Mouse (Mus musculus) adrenal gland, adult (tissue): ENCODE measurements around the gene Pkd2.

Experiments used
- DNase-seq, 2 experiments: peaks; one replicate each; pipeline ENCODE4 v3.0.0; 2022 to 2023; ENCODE audit warnings: low spot score in 1 of 2; ENCODE audit not compliant: inconsistent age in 2 of 2

The Pkd2 gene

GRCm38 (mm10) chr5:104465279-104465678, 6.0 kb downstream of the Pkd2 start:
- DNase-seq, result peak; percentile 60 to 83

DNA sequence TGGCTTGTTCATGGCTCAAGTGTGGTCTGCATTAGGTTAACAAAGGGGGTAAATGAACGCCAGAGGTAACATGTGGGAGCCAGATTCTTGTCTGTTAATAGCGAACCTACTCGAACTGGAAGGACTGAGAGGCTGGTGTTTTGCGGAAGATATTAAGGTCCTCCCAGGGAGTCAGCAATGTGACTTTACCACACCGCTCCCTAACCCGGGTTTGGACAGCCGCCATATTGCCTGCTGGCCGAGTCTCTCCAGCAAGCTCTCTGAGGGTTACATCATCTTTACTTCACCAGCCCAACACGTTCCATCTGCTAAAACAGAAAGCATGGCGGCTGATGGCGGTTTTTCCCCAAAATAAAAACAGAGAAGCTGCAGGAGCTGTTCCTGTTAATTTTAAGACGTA, 6.5 kb downstream of the Pkd2 start:
- peak in 1 of 2 experiments; percentile 56 for DNase-seq

GRCm38 (mm10) chr5:104466816-104467215, 7.6 kb downstream of the Pkd2 start:
- no peak for DNase-seq

- no peak for DNase-seq
Measured at GRCm38 (mm10) chr5:104468586-104468985, 9.3 kb downstream of the Pkd2 start.

DNA sequence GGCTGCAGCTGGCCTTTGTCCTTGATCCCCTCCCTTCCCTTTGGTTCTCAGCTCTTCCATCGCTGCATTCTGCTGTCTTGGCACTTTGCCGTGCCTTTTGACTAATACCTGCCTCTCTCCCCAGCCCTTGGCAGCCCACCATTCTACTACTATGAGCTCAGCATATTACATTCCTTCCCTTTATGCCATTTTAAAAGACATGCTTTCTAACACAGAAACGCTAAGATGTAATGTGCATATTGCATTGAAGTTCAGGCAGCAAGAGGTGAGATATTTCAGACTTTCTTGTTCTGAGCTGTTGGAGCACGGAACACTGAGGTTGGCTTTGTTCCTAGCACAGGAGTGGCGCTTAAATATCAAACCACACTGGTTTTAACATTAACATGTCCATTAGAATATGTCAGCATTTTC, 11.7 kb downstream of the Pkd2 start:
- DNase-seq, result peak; percentile 43 to 60

GRCm38 (mm10) chr5:104472371-104472770, 13.1 kb downstream of the Pkd2 start:
- DNase-seq, result peak in 1 of 2 experiments; percentile 58

DNA sequence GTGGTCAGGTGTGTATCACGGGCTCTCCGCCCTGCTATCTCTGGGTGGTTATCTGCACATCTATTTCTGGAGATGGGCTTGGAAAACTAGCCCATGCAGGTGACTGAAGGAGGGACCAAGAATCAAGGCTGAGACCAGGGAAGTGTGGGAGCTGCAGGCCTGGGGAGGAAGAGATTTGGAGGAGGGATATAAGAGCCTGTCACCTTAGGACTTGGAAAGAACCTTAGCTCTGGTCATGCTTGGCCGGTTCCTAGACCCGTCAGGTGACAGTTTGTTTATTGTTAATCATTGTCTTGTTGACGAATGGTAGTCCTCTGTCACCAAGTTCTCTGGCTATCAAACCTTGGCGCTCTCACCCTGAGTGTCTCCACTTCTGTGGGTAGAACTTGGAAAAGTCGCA, 21.1 kb downstream of the Pkd2 start:
- DNase-seq, result no peak

DNA sequence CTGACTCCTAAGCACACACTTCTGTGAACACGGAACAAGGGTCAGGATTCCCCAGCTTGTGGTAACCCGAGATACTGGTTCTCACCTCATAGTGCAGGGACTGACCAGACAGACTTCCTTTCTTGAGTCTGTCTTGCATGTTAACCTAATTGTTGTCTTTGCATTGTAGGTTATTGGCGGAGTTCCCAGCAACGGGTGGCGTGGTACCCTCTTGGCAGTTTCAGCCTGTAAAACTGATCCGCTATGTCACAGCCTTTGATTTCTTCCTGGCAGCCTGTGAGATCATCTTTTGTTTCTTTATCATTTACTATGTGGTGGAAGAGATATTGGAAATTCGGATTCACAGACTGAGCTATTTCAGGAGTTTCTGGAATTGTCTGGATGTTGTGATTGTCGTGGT, 23.6 kb downstream of the Pkd2 start:
- DNase-seq, result no peak

DNA sequence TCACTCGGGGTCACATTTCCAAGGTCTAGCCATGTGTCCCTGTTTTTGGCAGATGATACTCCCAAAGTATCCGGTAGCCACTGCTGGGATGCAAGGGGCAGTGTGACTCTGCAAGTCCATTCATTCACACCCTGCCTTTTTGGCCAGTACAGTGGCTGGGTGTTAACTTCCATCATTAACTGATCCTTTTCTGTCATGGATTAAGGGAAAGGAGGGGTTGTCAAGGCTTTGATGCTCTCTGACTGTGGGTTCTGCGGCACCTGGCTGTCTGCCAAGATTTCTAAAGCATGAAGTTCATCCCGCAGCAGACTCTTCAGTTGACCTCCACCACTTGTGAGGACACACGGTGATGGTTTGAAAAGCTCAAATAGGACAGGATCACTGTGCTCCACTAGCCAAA, 32.3 kb downstream of the Pkd2 start:
- DNase-seq, result peak; percentile 25 to 63

DNA sequence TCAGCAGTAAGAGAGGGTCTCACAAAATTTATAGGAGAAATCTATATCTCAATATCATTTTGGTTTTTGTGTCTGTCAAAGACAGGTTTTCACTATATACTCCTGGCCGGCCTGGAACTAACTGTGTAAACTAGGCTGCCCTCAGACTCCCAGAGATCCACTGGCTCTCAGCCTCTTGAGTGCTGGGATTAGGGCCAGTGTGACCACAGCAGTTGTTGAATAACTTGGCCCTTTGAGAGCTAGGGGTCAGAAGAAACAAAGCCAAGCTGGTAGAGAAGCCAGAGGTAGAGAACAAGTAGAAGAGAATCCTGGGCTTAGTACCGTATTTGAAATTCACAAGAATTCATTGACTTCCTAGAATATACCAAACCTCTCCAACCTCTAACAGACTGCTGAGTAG, 45.6 kb downstream of the Pkd2 start:
- no peak for DNase-seq

- DNase-seq, result no peak
Measured at GRCm38 (mm10) chr5:104507829-104508194, 48.6 kb downstream of the Pkd2 start.

DNA sequence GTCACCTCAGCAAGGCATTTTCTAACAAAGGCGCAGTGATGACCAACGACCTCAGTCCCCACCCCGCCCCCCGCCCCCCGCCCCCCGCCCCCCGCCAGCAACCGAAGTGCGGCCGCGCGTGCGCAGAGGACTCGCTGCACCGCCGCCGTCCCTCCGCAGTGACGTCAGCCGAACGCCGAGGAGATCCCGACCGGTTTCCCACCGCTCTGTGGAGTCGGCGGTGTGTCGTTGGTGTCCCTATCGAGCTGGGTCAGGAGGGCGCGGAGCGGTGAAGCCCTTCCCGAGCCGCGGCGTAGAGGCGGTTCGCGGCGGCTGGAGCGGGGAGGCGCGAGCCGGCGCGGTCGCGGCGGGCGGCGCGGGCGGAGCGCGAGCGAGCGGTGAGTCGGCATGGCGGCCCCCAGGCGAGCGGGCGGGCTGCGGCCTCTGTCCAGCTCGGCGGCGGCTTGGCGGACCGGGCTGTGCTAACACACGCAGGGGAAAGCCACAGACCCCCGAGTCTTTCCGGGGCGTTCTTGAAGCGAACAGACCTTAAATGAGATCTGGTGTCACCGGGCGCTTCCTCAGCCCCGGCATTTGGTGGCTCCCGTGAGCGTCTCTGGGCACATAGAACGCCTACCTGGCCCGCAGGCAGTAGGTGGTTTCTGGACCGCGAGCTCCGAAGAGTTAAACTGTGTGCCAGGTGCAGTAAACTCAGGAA, 49.1 kb downstream of the Pkd2 start, which contains the start of gene BC005561:
TSS of gene BC005561 (plus strand) at position 158 of the 697 bp plus-strand sequence.
- peak; percentile 89 to 96 for DNase-seq

GRCm38 (mm10) chr5:104511211-104511610, 52.0 kb downstream of the Pkd2 start:
- no peak for DNase-seq

GRCm38 (mm10) chr5:104538612-104539011, 79.4 kb downstream of the Pkd2 start:
- DNase-seq, result no peak

GRCm38 (mm10) chr5:104539331-104539730, 80.1 kb downstream of the Pkd2 start:
- peak; percentile 32 to 72 for DNase-seq
